Mouse (Mus musculus): ENCODE measurements around the gene Susd3. TPM values are rescaled to one million over a fixed set of nuclear protein-coding genes. Genes with fewer than 3 reads are reported as not detected.

Gene Susd3
- polyA plus RNA-seq, 1 experiment: 10.2 TPM

GRCm38 (mm10) chr13:49192156-49192855 lies 56.2 kb downstream of the Susd3 start:
- no peak overlapping the region for H3K27ac ChIP-seq (ENCODE audit: control insufficient read depth, insufficient read depth, low read depth, low read length, poor library complexity)
- H3K4me1 ChIP-seq (ENCODE audit: control insufficient read depth, insufficient read depth, low read length): peaks cover 10% of the 10 kb centered on the region
- TF ChIP-seq CTCF (IDR thresholded peaks at IDR 0.05; ENCODE audit: control insufficient read depth, insufficient read depth, low read length) (no peak), POLR2A (IDR thresholded peaks at IDR 0.05; ENCODE audit: borderline replicate concordance, control insufficient read depth, low read depth, low read length) (no peak)
- 40% methylated on average over 16 of the region's 16 CpGs for WGBS
- no peak overlapping the region for H3K4me3 ChIP-seq (replicated peaks; ENCODE audit: control insufficient read depth, low read depth, low read length)

DNA sequence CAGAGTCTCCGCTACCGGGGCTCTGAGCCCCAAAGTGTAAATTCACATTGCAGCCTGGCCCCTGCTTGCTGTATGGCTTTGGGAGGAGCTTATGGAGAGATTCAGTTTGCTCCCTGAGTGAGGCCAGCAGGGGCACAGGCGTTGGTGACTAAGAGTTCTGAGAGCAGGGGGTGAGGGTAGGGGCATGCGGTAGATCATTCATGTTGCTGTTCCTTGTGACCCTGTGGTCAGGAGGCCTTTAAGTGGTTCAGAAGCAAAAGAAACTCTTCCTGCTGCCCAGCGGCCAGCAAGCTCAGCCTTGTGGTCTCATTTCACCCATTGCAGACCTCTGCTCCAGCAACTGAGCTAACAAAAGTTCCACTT lies 56.9 kb downstream of the Susd3 start:
- TF ChIP-seq POLR2A (IDR thresholded peaks at IDR 0.05; ENCODE audit: borderline replicate concordance, control insufficient read depth, low read depth, low read length) (no peak), CTCF (IDR thresholded peaks at IDR 0.05; ENCODE audit: control insufficient read depth, insufficient read depth, low read length) (no peak)
- WGBS: 31% methylated on average over 5 of the region's 5 CpGs
- Histone ChIP-seq H3K27ac (ENCODE audit: control insufficient read depth, insufficient read depth, low read depth, low read length, poor library complexity) (peak overlapping the region; percentile 2; the same call in 1 of the 2 replicates), H3K4me3 (replicated peaks; ENCODE audit: control insufficient read depth, low read depth, low read length) (no peak overlapping the region), H3K4me1 (ENCODE audit: control insufficient read depth, insufficient read depth, low read length) (peaks cover 12% of the 10 kb centered on the region)

- Histone ChIP-seq H3K27ac (ENCODE audit: control insufficient read depth, insufficient read depth, low read depth, low read length, poor library complexity) (0 out of 2 replicates have a peak overlapping the region, but pooled peaks have one; percentile 2), H3K4me1 (ENCODE audit: control insufficient read depth, insufficient read depth, low read length) (peaks cover 15% of the 10 kb centered on the region), H3K4me3 (replicated peaks; ENCODE audit: control insufficient read depth, low read depth, low read length) (no peak overlapping the region)
- WGBS: 52% methylated on average over 7 of the region's 7 CpGs
- TF ChIP-seq POLR2A (IDR thresholded peaks at IDR 0.05; ENCODE audit: borderline replicate concordance, control insufficient read depth, low read depth, low read length) (no peak), CTCF (IDR thresholded peaks at IDR 0.05; ENCODE audit: control insufficient read depth, insufficient read depth, low read length) (no peak)
These were observed 57.4 kb downstream of the Susd3 start for GRCm38 (mm10) chr13:49190876-49191672.

GRCm38 (mm10) chr13:49189970-49190870 lies 58.3 kb downstream of the Susd3 start:
- H3K27ac ChIP-seq (ENCODE audit: control insufficient read depth, insufficient read depth, low read depth, low read length, poor library complexity): peak overlapping the region; percentile 3; the same call in 1 of the 2 replicates
- TF ChIP-seq POLR2A (IDR thresholded peaks at IDR 0.05; ENCODE audit: borderline replicate concordance, control insufficient read depth, low read depth, low read length): no peak
- TF ChIP-seq CTCF (IDR thresholded peaks at IDR 0.05; ENCODE audit: control insufficient read depth, insufficient read depth, low read length): no peak
- peaks cover 15% of the 10 kb centered on the region for H3K4me1 ChIP-seq (ENCODE audit: control insufficient read depth, insufficient read depth, low read length)
- H3K4me3 ChIP-seq (replicated peaks; ENCODE audit: control insufficient read depth, low read depth, low read length): no peak overlapping the region
- WGBS: 37% methylated on average over 12 of the region's 12 CpGs

- Histone ChIP-seq H3K4me3 (replicated peaks; ENCODE audit: control insufficient read depth, low read depth, low read length) (no peak overlapping the region), H3K27ac (ENCODE audit: control insufficient read depth, insufficient read depth, low read depth, low read length, poor library complexity) (no peak overlapping the region), H3K4me1 (ENCODE audit: control insufficient read depth, insufficient read depth, low read length) (peaks cover 15% of the 10 kb centered on the region)
- TF ChIP-seq POLR2A (IDR thresholded peaks at IDR 0.05; ENCODE audit: borderline replicate concordance, control insufficient read depth, low read depth, low read length): no peak
- TF ChIP-seq CTCF (IDR thresholded peaks at IDR 0.05; ENCODE audit: control insufficient read depth, insufficient read depth, low read length): no peak
- WGBS: 45% methylated on average over 2 of the region's 2 CpGs
These were observed 59.5 kb downstream of the Susd3 start for GRCm38 (mm10) chr13:49188966-49189360.

DNA sequence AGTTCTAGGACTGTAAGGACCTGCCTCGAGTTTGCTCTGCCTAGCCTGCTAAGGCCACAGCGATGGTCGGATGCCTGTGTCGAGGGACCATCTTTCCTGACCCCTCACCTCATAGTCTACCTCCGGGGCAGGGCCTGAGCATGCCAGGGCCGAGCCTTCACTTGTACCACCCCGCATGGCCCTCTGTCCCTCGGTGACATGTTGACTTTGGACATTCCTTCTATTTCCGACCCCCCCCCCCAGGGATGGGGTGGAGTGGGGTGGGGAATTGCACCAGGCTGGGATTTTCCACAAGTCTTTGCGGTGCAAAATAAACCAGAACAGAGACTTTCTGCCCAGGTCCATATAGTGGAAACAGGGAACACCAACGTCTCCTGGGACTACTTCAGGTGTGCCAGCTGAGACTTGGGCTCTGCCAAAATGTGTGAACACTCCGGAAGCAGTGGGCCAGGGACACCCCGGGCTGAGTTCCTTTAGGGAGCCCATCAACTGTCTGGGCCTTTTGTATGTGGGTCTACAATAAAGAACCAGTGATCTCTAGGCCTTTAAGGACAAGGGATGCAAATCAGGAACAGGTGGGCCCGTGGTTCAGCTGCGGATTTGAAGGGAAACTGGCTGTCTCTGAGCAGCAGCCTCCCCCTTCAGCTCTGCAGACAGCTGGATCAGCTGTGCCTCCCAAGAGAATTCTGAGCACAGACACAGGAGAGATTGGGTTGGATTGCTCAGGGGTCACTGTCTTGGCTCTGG lies 60.1 kb downstream of the Susd3 start:
- H3K4me1 ChIP-seq (ENCODE audit: control insufficient read depth, insufficient read depth, low read length): peaks cover 15% of the 10 kb centered on the region
- WGBS: 11% methylated on average over 15 of the region's 15 CpGs

More for the DNA sequence above, 60.1 kb downstream of the Susd3 start:
- peak overlapping the region; percentile 84 for H3K27ac ChIP-seq (ENCODE audit: control insufficient read depth, insufficient read depth, low read depth, low read length, poor library complexity)
- H3K4me3 ChIP-seq (replicated peaks; ENCODE audit: control insufficient read depth, low read depth, low read length): peak overlapping the region; percentile 82
- TF ChIP-seq POLR2A (IDR thresholded peaks at IDR 0.05; ENCODE audit: borderline replicate concordance, control insufficient read depth, low read depth, low read length) (no peak), CTCF (IDR thresholded peaks at IDR 0.05; ENCODE audit: control insufficient read depth, insufficient read depth, low read length) (no peak)
